Mouse (Mus musculus) brain, embryonic 18.5 days (tissue): ENCODE results near the gene Spag6l.
"Not testable (repeated sequence)": the region's sequence is repeated elsewhere in the genome, so short reads cannot be mapped to it uniquely, and the experiment has no call there.

Source experiments
- DNase-seq: peaks from one replicate; pipeline ENCODE4 v3.0.0-alpha.2; 2012; ENCODE audit warnings: low read depth, low spot score

Spag6l gene

DNA sequence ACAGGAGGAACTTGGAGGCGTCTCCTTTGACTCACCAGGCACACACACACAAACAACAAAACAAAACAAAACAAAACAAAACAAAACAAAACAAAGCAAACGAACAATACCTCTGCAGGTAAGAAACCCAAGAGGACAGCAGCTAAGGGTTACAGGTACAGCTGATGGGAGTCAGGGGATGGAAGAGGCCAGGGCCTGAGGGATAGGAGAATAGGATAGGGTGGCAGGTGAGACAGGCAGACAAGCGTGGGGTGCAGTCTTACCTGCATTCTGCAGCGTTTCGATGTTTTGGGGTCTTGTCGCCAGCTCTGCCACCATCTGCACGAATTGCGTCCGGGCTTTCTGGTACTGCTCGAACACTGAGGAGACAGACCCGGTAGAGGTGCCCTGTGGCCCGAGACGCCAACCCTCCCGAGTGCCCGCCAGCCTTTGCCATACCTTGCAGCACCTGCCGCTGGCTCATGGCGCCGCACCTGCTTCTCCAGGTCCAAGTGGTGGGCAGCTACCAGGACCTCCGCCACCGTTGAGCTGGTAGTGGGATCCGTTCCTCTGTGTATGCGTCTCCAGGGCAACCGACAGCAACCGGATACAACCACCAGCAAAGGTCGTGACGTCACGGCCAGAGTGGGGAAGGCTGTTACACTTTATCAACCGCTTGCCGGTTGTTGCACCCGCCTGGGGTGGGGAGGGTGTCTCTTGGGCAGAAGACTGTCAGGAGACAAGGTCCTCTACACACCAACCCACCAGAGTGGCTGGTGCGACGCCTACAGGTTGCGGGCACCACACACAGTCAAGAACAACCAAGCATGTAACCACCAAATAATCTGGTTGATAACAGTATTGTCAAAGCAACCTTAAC lies at the start of gene Spag6l:
TSS of gene Spag6l (minus strand) at position 700 of the 859 bp plus-strand sequence.
- DNase-seq = peak; percentile 47

GRCm38 (mm10) chr16:16879025-16879424 lies 49.8 kb upstream of the Spag6l start:
- no peak for DNase-seq

DNA sequence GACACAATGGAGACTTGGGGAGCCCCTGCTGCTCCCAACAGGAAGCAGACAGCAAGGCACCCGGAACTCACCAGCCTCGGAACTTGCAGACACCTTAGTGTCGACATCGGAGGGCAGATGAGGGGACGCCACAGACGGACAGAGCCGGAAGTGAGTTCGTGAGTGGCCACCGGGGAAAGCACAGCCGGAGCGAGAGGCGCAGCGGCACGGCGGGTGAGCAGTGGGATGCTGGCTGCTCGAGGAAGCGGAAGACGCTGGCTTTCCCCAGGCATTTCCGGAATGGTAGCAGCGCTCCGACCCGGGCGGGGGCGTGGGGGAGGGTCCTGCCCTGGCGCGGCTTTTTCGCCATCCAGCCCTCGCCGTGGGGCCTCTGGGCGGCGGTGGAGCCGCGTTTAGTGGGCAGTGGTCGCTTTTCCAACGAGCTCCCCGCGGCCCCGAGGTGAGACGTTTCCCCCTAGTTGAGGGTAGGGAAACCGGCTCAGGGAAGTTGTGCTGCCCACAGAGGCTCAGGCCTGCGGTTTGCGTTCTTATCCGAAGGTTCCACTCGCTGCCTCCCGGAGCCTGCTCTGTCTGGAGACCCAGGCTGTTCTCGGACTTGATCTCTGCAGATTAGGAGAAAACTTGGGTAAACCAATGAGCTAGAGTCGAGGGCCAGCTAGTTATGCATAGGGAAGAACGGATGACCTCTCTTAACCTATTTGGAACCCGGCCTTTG lies 41.5 kb upstream of the Spag6l start, which contains the start of the genes Top3b and Vpreb1:
TSS of gene Top3b (plus strand) at position 120 of the 715 bp plus-strand sequence.
TSS of gene Vpreb1 (minus strand) at position 227 of the 715 bp plus-strand sequence.
- peak; percentile 92 for DNase-seq

DNA sequence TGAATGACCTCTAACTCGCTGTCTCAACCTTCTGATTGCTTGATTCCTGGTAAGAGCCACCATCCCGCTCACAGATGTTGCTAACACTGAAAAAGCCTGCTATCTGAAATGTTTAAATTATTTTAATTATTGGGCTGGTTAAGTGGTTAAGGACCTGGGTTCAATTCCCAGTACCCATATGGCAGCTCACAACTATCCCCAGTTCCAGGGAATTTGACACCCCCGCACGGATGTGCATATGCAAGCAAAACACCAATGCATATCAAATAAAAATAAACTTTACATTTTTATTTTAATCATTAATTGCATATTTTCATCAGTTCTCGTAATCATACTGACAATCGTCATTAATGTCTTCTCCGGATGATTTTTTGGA lies 41.0 kb upstream of the Spag6l start:
- no peak for DNase-seq

DNA sequence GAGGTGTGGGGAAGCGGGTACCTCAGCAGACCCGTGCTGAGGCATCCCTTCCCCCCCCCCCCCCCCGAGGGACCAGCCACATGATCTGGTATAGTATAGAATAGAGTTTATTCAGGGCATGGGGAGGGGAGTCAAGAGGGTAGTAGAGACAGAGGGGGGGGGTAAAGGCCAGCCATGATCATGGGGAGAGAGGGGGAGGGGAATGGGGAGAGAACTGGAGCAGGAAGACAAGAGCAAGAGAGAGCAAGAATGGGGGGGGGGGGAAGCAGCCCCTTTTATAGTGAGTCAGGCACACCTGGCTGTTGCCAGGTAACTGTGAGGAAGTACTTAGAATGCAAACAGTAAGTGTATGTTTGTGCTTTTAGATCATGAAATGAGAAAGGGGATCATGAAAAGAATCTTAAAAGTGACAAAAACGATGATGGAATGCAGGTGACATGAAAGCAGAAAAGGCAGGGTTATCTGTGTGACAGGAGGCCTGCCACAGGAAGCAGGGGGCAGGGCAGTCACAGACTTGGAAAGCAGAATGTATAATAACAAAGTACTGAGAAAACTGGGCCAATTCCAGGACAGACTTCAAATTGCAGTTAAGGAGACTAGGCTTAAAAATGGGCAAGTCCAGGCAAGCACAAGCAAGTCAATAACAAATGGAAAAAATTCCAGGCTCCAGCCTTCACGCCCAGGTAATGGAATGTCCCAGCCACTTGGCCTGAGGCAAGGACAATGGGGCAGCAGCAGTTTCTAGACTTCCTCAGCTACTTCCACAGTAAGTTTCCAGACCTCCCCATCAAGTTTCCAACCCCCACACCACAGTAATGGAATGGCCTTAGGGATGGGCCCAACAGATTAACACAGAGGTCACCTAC lies 36.7 kb upstream of the Spag6l start:
- no peak for DNase-seq

DNA sequence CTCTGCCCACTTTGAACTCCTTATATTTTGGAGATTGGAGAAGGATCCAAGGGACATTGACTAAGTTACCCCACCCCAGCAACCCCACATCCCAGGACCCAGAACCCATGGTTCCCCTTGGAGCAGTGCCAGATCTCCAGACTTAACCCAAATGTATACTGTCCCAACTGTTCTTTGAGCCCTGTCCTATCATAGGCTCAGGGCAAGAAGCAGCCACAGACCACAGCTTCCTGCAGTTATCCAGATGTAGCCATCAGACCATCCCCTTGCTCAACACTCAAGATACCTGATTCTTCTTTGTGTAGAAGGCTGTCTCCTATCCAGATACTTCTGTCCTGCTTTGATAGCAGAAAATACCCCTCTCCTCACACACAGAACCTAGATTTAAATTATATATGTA lies 36.0 kb upstream of the Spag6l start:
- DNase-seq = no peak

DNA sequence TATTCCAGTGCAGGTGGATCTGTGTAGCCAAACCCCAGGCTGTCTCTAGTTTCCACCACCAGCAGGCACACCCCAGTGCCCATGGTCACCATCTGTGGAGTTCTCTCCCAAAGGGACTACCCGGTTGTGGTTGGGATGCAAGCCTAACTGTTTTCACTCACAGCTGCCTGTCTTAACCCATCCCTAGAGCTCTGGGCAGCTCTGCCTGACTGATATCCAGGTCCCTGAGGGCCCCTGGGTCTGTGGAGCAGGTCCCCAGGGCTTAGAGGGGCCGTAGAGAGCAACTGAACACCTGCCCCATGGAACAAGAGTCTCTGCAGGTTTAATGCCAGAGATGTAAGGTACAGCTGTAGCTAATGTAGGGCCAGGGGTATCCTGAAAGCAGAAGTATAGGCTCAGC lies 34.7 kb upstream of the Spag6l start, which contains the start of gene Igll1:
TSS of gene Igll1 (minus strand) at position 8 of the 400 bp plus-strand sequence.
- no peak for DNase-seq

- DNase-seq = no peak
Measured at GRCm38 (mm10) chr16:16862288-16862687, 33.0 kb upstream of the Spag6l start.

DNA sequence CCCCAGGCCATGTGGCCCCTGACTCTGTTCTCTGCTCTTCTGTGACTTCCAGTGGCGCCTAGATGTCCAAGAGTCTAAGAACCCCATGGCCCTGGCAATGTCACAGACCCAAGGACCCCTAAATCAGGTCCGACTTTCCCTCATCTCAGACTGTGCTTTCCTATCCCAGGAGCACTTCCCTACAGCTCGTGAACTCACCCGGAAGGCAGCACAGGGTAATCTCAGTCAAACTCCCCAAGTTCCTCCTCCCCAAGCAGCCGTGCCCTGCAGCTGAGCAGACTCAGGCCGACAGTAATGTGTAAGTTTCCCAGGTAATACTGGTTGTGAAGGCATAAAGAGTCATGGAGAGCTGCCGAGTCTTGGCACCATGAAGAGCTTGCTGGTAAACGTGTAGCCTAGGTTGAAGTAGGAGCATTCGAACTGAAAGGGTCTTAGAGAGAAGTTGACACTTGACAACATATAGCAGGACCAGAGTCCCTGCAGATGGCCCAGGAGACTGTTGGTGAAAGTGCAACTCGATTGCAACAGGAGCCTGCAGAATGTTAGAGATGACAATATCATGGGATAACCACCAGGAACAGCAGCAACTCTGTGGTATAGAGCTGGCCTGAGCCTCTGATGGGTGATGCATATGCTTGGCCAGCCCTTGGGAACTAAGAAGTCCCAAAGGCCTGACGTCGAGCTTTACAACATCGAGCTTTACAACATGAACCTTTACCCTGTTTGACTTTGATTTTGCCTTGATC lies 27.6 kb upstream of the Spag6l start:
- no peak for DNase-seq

GRCm38 (mm10) chr16:16856054-16856453 lies 26.8 kb upstream of the Spag6l start:
- DNase-seq = not testable (repeated sequence)

GRCm38 (mm10) chr16:16855541-16855940 lies 26.3 kb upstream of the Spag6l start:
- DNase-seq = no peak

DNA sequence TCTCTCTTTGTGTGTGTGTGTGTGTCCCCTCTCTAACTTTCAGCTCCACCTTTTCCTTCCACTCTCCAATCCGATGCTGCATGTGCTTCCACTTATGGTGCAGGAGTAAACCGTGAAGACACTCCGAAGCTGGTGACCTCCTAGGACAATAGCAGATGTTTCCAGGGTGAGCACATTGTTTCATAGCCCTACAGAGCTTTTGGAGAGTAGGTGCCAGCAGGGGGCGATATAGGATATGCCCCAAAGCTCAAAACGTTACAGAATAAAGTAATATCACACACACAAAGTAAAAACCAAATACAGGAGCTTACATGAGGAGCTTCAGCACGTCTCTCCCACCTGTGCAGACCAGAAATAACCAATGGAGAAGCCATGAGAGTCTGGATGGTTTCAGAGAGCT lies 25.6 kb upstream of the Spag6l start:
- no peak for DNase-seq

GRCm38 (mm10) chr16:16852411-16852810 lies 23.2 kb upstream of the Spag6l start:
- no peak for DNase-seq

- DNase-seq = no peak
Measured at GRCm38 (mm10) chr16:16849196-16849595, 19.9 kb upstream of the Spag6l start.

- no peak for DNase-seq
Measured at GRCm38 (mm10) chr16:16829671-16830070, 415 bp upstream of the Spag6l start.

GRCm38 (mm10) chr16:16826223-16826622 lies 3.0 kb downstream of the Spag6l start:
- DNase-seq = no peak

GRCm38 (mm10) chr16:16825476-16825875 lies 3.8 kb downstream of the Spag6l start:
- DNase-seq = no peak

- no peak for DNase-seq
Measured at GRCm38 (mm10) chr16:16806325-16806724, 22.9 kb downstream of the Spag6l start.
